Mouse (Mus musculus): ENCODE measurements around the gene Ebp. TPM values are rescaled to one million over a fixed set of nuclear protein-coding genes. Genes with fewer than 3 reads are reported as not detected.

The Ebp gene
- polyA plus RNA-seq, 1 experiment from 2014 or later = 57.2 TPM

DNA sequence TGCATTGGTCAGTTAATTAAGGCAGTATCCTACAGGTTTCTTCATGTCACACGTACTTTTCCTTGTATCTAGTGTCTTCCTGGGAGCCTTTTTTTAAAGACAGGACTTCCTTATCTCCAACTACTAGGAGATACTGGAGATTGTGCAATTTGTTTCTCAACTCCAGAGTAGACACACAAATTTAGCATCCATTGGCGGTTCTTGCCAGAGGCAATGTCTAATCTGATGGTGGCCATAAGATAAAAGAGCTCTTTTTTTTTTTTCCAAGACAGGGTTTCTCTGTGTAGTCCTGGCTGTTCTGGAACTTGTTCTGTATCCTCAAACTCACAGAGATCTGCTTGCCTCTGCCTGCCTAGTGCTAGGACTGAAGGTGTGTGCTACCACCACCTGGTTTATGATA lies 16.4 kb upstream of the Ebp start:
- 49% methylated on average over 2 of the region's 2 CpGs for WGBS
- H3K36me3 ChIP-seq = no peaks in the 10 kb centered on the region
- no peak for ATAC-seq (ENCODE audit: insufficient read depth, low FRiP score, low read depth)
- H3K4me1 ChIP-seq = no peaks in the 10 kb centered on the region
- no peak overlapping the region for H3K9ac ChIP-seq
- no peak overlapping the region for H3K27ac ChIP-seq
- H3K9me3 ChIP-seq = no peaks in the 10 kb centered on the region
- H3K4me3 ChIP-seq (replicated peaks) = no peak overlapping the region
- H3K4me2 ChIP-seq = no peak overlapping the region
- H3K27me3 ChIP-seq (replicated peaks) = no peaks in the 10 kb centered on the region

DNA sequence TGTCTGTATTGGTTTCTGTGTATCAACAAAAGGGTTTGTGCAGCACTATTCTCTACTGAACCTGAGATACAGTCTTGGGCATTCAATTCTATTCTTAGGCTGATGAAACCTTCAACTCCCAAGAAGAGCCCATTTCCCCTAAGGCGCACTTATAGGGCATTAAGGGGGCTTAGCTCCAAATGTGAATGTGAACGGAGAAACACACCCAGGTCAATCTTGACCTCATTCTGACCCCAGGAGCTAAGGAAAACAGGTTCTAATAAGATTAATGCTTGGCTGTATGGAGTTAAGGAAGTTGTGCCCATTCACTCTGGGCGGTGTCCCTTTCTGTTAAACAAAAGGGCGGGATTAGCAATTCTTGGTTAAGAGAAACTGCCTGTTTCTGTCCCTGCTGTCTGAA lies 13.9 kb upstream of the Ebp start:
- Histone ChIP-seq H3K27ac (no peak overlapping the region), H3K4me1 (no peaks in the 10 kb centered on the region), H3K9ac (no peak overlapping the region), H3K9me3 (no peaks in the 10 kb centered on the region), H3K27me3 (replicated peaks) (no peaks in the 10 kb centered on the region), H3K4me2 (peak overlapping the region; percentile 59; the same call in 1 of the 2 replicates), H3K4me3 (replicated peaks) (no peak overlapping the region), H3K36me3 (no peaks in the 10 kb centered on the region)
- no peak for ATAC-seq (ENCODE audit: insufficient read depth, low FRiP score, low read depth)
- WGBS = 23% methylated on average over 4 of the region's 4 CpGs

DNA sequence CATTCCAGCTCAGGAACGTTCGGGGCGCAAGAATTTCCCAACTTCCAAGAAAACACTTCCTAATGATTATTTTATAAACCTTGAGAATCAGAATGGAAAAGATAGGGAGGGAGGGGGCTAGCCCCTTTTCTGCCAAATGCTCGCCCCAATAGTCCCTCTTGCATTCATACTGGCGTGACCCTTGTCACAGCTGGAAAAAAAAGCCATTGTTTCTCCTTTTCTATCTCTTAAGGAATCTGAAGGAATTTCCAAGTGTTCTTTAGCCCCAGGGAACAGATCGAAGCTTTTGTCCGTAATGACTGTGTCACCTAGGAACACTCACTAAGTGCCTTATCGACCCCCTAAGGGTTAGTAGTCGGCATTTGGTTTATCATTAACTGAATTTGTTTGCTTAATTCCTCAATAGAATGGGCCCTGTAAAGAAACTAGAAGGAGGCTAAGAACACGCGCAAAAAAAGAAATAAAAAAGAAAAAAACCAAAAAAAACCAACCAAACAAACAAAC lies 13.4 kb upstream of the Ebp start:
- Histone ChIP-seq H3K36me3 (no peaks in the 10 kb centered on the region), H3K4me2 (peak overlapping the region; percentile 59), H3K4me3 (replicated peaks) (peak overlapping the region; percentile 53), H3K9me3 (no peaks in the 10 kb centered on the region), H3K27me3 (replicated peaks) (no peaks in the 10 kb centered on the region), H3K9ac (no peak overlapping the region), H3K4me1 (no peaks in the 10 kb centered on the region), H3K27ac (peak overlapping the region; percentile 59; the same call in 1 of the 2 replicates)
- ATAC-seq (ENCODE audit: insufficient read depth, low FRiP score, low read depth) = peak; percentile 28; the same call in 1 of the 2 replicates
- 16% methylated on average over 11 of the region's 11 CpGs for WGBS

DNA sequence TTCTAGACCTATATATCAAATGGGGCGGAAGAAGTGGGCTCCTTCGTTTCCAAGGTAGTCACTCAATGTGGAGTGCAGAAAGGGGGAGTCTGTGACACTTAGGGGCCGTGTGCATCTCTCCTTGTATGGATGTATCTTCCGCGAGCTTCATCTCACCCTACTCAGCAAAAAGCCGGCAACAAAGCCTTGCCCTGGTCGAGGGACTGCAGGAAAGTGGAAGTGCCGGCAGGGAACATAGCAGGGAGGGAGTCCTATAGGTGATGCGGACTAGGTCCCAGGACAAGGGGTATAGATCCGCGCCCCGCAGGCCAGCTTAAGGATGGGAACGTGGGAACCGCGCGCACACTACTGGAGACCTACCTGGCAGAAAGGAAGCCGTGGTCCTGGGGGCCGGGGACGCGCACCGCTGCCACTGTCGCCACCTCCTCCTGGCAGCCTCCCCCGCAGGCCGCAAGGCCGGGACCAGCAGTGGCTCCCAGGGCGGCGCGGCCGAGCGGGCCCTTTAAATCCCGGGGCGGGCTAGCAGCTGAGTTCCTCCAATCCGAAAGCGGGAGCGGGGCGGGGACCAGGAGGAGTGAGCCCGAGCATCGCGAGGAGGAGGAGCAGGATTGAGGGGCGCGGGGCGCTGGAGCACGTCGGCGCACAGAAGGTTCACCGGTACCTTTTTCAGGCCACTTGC lies 12.8 kb upstream of the Ebp start, which contains the start of gene Porcn:
Gene Porcn, minus strand, starts transcription at position 511 of the 679 bp plus-strand sequence.
- ATAC-seq (ENCODE audit: insufficient read depth, low FRiP score, low read depth) = peak; percentile 93
- Histone ChIP-seq H3K4me2 (peak within 1 kb of the TSS; percentile 59), H3K9me3 (no peaks in the 10 kb centered on the region), H3K27ac (peak within 1 kb of the TSS; percentile 59; the same call in 1 of the 2 replicates), H3K27me3 (replicated peaks) (no peaks in the 10 kb centered on the region), H3K4me1 (no peaks in the 10 kb centered on the region), H3K4me3 (replicated peaks) (peak within 1 kb of the TSS; percentile 53), H3K9ac (peak within 1 kb of the TSS; percentile 29), H3K36me3 (no peaks in the 10 kb centered on the region)
- WGBS = 14% methylated on average over 43 of the region's 46 CpGs

DNA sequence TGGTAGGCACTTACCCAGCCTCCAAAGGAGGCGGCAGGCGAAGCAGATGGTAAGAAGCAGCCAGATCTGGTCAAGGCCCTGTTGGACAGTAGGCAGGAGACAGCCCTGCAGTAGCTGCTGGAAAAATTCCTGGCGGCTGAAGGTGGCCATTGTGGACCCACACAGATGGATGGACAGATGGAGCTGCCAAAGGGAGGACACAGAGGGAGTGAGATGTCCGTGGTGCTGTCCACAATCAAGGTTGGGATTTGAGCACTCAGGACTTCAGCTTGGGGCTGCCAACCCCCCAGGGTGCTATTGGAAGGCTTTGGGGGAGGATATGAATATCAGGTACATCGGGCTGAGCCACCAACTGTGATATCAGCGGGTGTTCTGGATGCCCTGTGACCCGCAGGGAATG lies 12.2 kb upstream of the Ebp start:
- no peaks in the 10 kb centered on the region for H3K27me3 ChIP-seq (replicated peaks)
- H3K9ac ChIP-seq = no peak overlapping the region
- 36% methylated on average over 7 of the region's 7 CpGs for WGBS
- H3K4me2 ChIP-seq = peak overlapping the region; percentile 59
- H3K36me3 ChIP-seq = no peaks in the 10 kb centered on the region
- H3K4me3 ChIP-seq (replicated peaks) = peak overlapping the region; percentile 53
- no peak for ATAC-seq (ENCODE audit: insufficient read depth, low FRiP score, low read depth)
- H3K4me1 ChIP-seq = no peaks in the 10 kb centered on the region
- no peaks in the 10 kb centered on the region for H3K9me3 ChIP-seq
- no peak overlapping the region for H3K27ac ChIP-seq

DNA sequence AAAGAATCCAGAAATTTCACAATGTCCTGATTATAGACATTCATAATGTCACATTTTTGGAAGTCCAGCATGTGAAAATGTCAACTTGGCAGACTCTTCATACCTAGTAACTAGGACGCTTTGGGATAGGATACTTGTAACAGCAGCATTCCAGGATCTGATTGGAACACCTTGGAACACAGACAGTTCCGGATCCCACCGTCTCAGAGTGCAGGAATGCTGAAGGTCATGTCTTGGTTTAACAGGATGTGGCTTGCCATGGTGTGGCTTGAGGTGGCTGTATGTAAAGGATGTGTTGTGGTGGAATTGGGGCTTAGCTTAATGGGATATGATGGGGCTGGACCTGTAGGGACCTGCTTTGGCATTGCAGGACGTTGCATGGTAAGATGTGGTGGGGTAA lies 11.8 kb upstream of the Ebp start:
- no peaks in the 10 kb centered on the region for H3K27me3 ChIP-seq (replicated peaks)
- no peak overlapping the region for H3K4me2 ChIP-seq
- H3K9ac ChIP-seq = no peak overlapping the region
- no peaks in the 10 kb centered on the region for H3K4me1 ChIP-seq
- no peak overlapping the region for H3K27ac ChIP-seq
- no peaks in the 10 kb centered on the region for H3K9me3 ChIP-seq
- H3K36me3 ChIP-seq = no peaks in the 10 kb centered on the region
- WGBS = 76% methylated on average over 4 of the region's 4 CpGs
- H3K4me3 ChIP-seq (replicated peaks) = no peak overlapping the region
- ATAC-seq (ENCODE audit: insufficient read depth, low FRiP score, low read depth) = no peak

DNA sequence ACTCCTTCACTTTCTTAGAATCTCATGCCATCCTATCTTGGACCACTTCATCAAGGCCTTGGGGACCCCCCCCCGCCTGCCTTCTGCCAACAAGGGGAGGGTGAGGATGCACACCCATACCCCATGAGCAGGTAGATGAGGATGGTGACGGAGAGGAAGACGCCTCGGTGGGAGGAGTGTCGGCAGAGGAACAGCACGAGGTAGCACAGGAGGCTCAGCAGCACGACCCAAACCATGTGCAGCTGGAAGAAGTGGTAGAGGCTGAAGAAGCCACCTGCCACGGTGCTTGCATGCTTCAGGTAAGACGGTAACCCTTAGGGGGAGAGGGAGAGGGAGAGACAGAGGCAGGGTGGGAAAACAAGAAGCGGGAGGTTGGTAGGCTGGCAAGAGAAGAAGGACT lies 10.8 kb upstream of the Ebp start:
- Histone ChIP-seq H3K4me1 (no peaks in the 10 kb centered on the region), H3K9ac (no peak overlapping the region), H3K9me3 (no peaks in the 10 kb centered on the region), H3K4me3 (replicated peaks) (no peak overlapping the region), H3K36me3 (no peaks in the 10 kb centered on the region), H3K4me2 (no peak overlapping the region), H3K27me3 (replicated peaks) (no peaks in the 10 kb centered on the region), H3K27ac (no peak overlapping the region)
- WGBS = 81% methylated on average over 10 of the region's 10 CpGs
- ATAC-seq (ENCODE audit: insufficient read depth, low FRiP score, low read depth) = no peak

DNA sequence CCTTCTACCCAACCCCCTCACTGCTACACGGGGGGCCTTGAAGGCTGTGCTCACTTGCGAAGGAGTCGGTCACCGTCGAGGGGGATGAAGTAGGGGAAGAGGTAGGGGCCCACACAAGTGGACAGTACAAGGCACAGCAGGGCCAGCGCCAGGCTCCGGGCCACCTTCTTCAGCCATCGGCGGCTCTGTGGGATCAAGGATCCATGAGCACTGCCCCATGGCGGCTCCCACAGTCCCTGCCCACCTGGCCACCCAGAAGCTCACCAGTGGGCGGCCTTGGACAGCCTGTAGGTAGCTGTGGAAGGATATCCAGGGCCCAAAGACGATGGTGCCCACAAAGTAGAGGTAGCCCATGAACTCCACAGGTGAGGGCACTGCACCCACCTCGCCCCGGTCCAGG lies 9.8 kb upstream of the Ebp start:
- Histone ChIP-seq H3K4me3 (replicated peaks) (no peak overlapping the region), H3K27ac (no peak overlapping the region), H3K36me3 (no peaks in the 10 kb centered on the region), H3K9me3 (no peaks in the 10 kb centered on the region), H3K9ac (no peak overlapping the region), H3K27me3 (replicated peaks) (no peaks in the 10 kb centered on the region), H3K4me1 (no peaks in the 10 kb centered on the region), H3K4me2 (no peak overlapping the region)
- WGBS = 90% methylated on average over 14 of the region's 14 CpGs
- ATAC-seq (ENCODE audit: insufficient read depth, low FRiP score, low read depth) = no peak

DNA sequence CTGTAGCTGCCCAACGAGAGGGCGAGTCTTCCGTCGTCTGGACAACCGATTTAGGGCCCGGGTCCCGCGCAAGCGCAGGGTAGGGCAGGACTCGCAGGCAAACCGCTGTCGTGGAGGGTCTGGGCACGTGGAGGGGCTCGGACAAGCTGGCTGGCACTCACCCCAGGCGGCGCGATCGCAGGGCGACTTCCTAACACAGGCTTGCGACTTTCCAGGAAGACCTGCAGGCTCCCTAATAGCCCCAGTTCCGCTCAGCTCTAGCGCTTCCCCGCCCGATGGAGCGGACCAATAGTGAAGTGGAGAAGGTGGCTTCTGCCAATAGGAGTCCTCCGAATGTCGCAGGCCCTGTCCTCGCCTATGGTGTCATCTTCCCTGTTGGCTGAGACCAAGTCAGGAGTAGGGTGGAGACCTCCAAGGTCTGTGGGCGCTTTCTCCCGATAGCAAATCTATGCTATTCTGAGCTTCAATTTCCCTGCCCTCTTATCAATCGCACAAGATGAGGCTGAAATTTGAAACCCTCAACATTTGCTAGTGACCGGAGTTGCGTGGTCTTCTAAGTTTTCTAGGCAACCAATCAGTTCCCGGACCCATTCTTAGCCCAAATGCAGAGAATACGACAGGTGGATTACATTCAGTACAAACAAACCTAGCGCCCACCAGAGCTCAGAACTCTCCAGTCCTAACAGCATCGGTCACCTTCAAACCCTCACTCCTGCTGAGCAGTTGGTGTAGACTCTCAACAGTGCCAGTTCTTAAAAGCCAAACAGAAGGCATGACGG lies 483 bp downstream of the Ebp start:
- Histone ChIP-seq H3K9me3 (no peaks in the 10 kb centered on the region), H3K27me3 (replicated peaks) (no peaks in the 10 kb centered on the region), H3K9ac (peak overlapping the region; percentile 39), H3K4me2 (peak overlapping the region; percentile 62), H3K4me1 (no peaks in the 10 kb centered on the region), H3K4me3 (replicated peaks) (peak overlapping the region; percentile 55), H3K36me3 (no peaks in the 10 kb centered on the region), H3K27ac (peak overlapping the region; percentile 57; the same call in 1 of the 2 replicates)
- peak; percentile 98 for ATAC-seq (ENCODE audit: insufficient read depth, low FRiP score, low read depth)
- WGBS = 15% methylated on average over 38 of the region's 38 CpGs

DNA sequence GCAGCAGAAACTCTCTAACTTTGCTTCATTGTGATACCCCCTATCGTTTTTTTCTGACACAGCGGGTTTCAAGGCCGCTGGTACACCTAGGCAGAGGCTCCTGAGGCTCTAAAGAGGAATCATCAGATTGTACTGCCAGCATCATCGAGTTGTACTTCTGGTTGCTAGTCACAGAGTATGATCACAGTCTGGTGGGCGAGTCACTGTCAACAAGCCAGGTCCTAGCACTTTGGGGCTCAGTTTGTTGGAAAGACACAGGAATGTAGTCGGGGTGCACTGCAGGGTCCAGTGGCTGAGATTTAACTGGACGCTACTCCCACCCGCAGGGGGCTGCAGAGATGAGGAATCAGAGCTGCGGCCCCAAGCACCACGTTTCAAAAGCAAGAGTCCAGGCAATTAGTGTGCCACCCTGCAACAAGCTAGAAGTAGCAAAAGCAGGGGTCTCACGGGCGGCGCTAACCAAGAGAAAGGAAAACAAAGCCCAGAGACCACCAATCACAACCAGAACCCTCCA lies 1.1 kb downstream of the Ebp start:
- peak; percentile 9; the same call in 1 of the 2 replicates for ATAC-seq (ENCODE audit: insufficient read depth, low FRiP score, low read depth)
- peak overlapping the region; percentile 62 for H3K4me2 ChIP-seq
- H3K27ac ChIP-seq = peak overlapping the region; percentile 57; the same call in 1 of the 2 replicates
- no peaks in the 10 kb centered on the region for H3K4me1 ChIP-seq
- 14% methylated on average over 13 of the region's 13 CpGs for WGBS
- peak overlapping the region; percentile 39 for H3K9ac ChIP-seq
- H3K27me3 ChIP-seq (replicated peaks) = no peaks in the 10 kb centered on the region
- no peaks in the 10 kb centered on the region for H3K9me3 ChIP-seq
- H3K4me3 ChIP-seq (replicated peaks) = peak overlapping the region; percentile 55
- no peaks in the 10 kb centered on the region for H3K36me3 ChIP-seq

DNA sequence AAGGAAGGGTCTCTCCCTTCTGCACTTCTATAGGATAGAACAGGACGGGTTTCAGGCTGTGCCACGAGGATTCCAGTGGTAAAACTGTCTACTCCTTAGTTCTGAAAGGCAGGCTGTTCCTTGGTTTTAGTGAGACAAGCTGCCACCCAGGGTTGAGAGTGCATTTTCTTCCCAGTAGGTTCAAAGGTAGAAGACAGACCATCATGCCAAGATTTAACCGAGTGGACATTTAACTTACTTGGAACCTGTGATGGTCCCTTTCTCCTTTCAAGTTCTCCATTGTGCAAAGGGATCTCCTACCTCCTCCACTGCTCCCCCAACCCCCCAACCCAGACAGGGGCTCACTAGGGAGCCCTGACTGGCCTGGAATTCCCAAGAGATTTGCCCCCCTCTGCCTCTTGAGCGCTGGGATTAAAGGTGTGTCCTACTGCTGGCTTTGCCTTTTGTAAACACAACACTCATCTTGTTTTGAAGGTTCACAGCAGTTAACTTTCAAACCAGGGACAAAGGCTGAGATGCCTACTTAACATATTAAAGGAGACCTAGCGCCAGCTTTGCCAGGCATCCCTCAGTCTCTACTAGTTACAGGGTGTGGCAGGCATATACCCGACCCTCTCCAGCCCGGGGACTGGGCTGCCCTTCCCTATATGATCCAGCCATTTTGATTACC lies 10.3 kb downstream of the Ebp start:
- ATAC-seq (ENCODE audit: insufficient read depth, low FRiP score, low read depth) = no peak
- no peak overlapping the region for H3K27ac ChIP-seq
- H3K9me3 ChIP-seq = no peaks in the 10 kb centered on the region
- no peaks in the 10 kb centered on the region for H3K27me3 ChIP-seq (replicated peaks)
- H3K4me2 ChIP-seq = no peak overlapping the region
- no peak overlapping the region for H3K9ac ChIP-seq
- no peaks in the 10 kb centered on the region for H3K4me1 ChIP-seq
- H3K4me3 ChIP-seq (replicated peaks) = no peak overlapping the region
- 13% methylated on average over 7 of the region's 7 CpGs for WGBS
- no peaks in the 10 kb centered on the region for H3K36me3 ChIP-seq

Data from stomach, embryonic 15.5 days (tissue).